In genomic region chr9:7805101-7805506, GRCm38 (mm10) we compare ENCODE assay signal across 13 mouse cellular contexts. TPM values are rescaled to one million over a fixed set of nuclear protein-coding genes. Genes with fewer than 3 reads are reported as not detected.
DNase-seq lines count a peak whose midpoint lies in the region; ATAC-seq and TF ChIP-seq lines count a peak whose summit lies in the region.
"Had no signal": no experiment of that assay in that cellular context is flagged by ENCODE, and none has a peak within 500 bp of the region (broad histone marks: within the 10 kb centered on the region; RNA-seq: fewer than 3 reads in every experiment).

No protein-coding gene starts in this region.

- 0 out of 2 replicates have a peak overlapping the region, but pooled peaks have one; percentile 34 for H3K4me2 ChIP-seq in heart, embryonic 13.5 days
- no peak overlapping the region; the same call in 1 of the 2 replicates for H3K4me2 ChIP-seq in heart, embryonic 11.5 days
- H3K4me2 ChIP-seq in intestine, postnatal 0 days (replicated peaks; ENCODE audit: low read depth): no peak overlapping the region
- H3K4me2 ChIP-seq: embryonic facial prominence, embryonic 13.5 days; heart, embryonic 15.5 days had no signal

- no peak overlapping the region for H3K4me3 ChIP-seq in heart, embryonic 13.5 days
- no peak overlapping the region for H3K4me3 ChIP-seq in heart, embryonic 11.5 days (ENCODE audit: low read depth, low read length)
- H3K4me3 ChIP-seq in ES-E14 (ENCODE audit: insufficient read depth in 1 of 2, low read depth in 1 of 2, low read length in 2 of 2, poor library complexity in 1 of 2, severe bottlenecking in 1 of 2): peak overlapping the region; percentile 53 to 59
- H3K4me3 ChIP-seq in intestine, postnatal 0 days (ENCODE audit: low read depth, low read length): no peak overlapping the region
- H3K4me3 ChIP-seq: embryonic facial prominence, embryonic 13.5 days; heart, embryonic 15.5 days had no signal

- WGBS in heart, embryonic 13.5 days: 52% methylated on average over 5 of the region's 5 CpGs
- 61% methylated on average over 3 of the region's 5 CpGs for WGBS in heart, embryonic 11.5 days (ENCODE audit: insufficient replicate concordance)
- 84% methylated on average over 3 of the region's 5 CpGs for WGBS in intestine, postnatal 0 days

- in situ Hi-C loops in ES-E14 (cut with MboI; ENCODE audit: low sequenced_read_pairs in 2 of 2, unreplicated experiment in 2 of 2): no loop called here

- peak; percentile 46 for DNase-seq in CD4-positive helper T cell, adult 2 months (ENCODE audit: low read depth, low spot score)
- DNase-seq in ES-E14 (ENCODE audit: low read depth, low spot score): peak; percentile 50
- DNase-seq in cerebellum, adult 11-12 months: no peak
- DNase-seq in urinary bladder, adult 18-20 months (ENCODE audit: low spot score in 2 of 2): no peak
- DNase-seq in ovary, postnatal 14 days (ENCODE audit: low spot score): no peak
- DNase-seq: cerebellum, adult 9-11 months; kidney, postnatal 4 days; retina, postnatal 1 day had no signal

- no peaks in the 10 kb centered on the region for H3K36me3 ChIP-seq in heart, embryonic 13.5 days
- H3K36me3 ChIP-seq in heart, embryonic 11.5 days (ENCODE audit: control insufficient read depth, insufficient read depth, low read length): no peaks in the 10 kb centered on the region
- no peaks in the 10 kb centered on the region for H3K36me3 ChIP-seq in ES-E14 (ENCODE audit: control insufficient read depth, insufficient read depth, low read length, poor library complexity, severe bottlenecking)
- no peaks in the 10 kb centered on the region for H3K36me3 ChIP-seq in intestine, postnatal 0 days (ENCODE audit: control insufficient read depth, insufficient read depth)
- H3K36me3 ChIP-seq: embryonic facial prominence, embryonic 13.5 days; heart, embryonic 15.5 days had no signal

- H3K27ac ChIP-seq in heart, embryonic 13.5 days (replicated peaks): no peak overlapping the region
- H3K27ac ChIP-seq in heart, embryonic 11.5 days (ENCODE audit: low read depth, low read length): no peak overlapping the region
- peak overlapping the region; percentile 93; the same call in 1 of the 2 replicates for H3K27ac ChIP-seq in ES-E14 (ENCODE audit: insufficient read depth, low read depth, low read length, poor library complexity, severe bottlenecking)
- H3K27ac ChIP-seq in intestine, postnatal 0 days (ENCODE audit: low read depth, low read length): no peak overlapping the region
- H3K27ac ChIP-seq: embryonic facial prominence, embryonic 13.5 days; heart, embryonic 15.5 days had no signal

- H3K9me3 ChIP-seq in heart, embryonic 13.5 days: no peaks in the 10 kb centered on the region
- no peaks in the 10 kb centered on the region for H3K9me3 ChIP-seq in heart, embryonic 11.5 days (replicated peaks; ENCODE audit: control insufficient read depth, low read length)
- H3K9me3 ChIP-seq in ES-E14 (ENCODE audit: control insufficient read depth, insufficient read depth, low read depth, low read length): no peaks in the 10 kb centered on the region
- H3K9me3 ChIP-seq in intestine, postnatal 0 days (ENCODE audit: control insufficient read depth): no peaks in the 10 kb centered on the region
- H3K9me3 ChIP-seq: embryonic facial prominence, embryonic 13.5 days; heart, embryonic 15.5 days had no signal

- TF ChIP-seq CTCF in intestine, postnatal 0 days (IDR thresholded peaks at IDR 0.05; ENCODE audit: low read depth): no peak

- ATAC-seq in heart, embryonic 13.5 days (ENCODE audit: extremely low read depth, insufficient number of reproducible peaks, low FRiP score, low TSS enrichment): no peak
- no peak for ATAC-seq in heart, embryonic 11.5 days (replicated peaks; ENCODE audit: insufficient number of reproducible peaks, low FRiP score, low TSS enrichment)
- ATAC-seq in intestine, postnatal 0 days: peak; percentile 45

- H3K27me3 ChIP-seq in heart, embryonic 13.5 days (replicated peaks): no peaks in the 10 kb centered on the region
- H3K27me3 ChIP-seq in heart, embryonic 11.5 days (ENCODE audit: control insufficient read depth, insufficient read depth, low read length): no peaks in the 10 kb centered on the region
- no peaks in the 10 kb centered on the region for H3K27me3 ChIP-seq in intestine, postnatal 0 days (replicated peaks; ENCODE audit: control insufficient read depth, insufficient read depth, low read length)
- H3K27me3 ChIP-seq: embryonic facial prominence, embryonic 13.5 days; heart, embryonic 15.5 days had no signal

- no peaks in the 10 kb centered on the region for H3K4me1 ChIP-seq in heart, embryonic 13.5 days
- no peaks in the 10 kb centered on the region for H3K4me1 ChIP-seq in heart, embryonic 11.5 days (ENCODE audit: control insufficient read depth, insufficient read depth, low read length)
- peaks cover 0 to 3% of the 10 kb centered on the region in 2 experiments; a peak in 1 of 4 replicates for H3K4me1 ChIP-seq in ES-E14 (ENCODE audit: control insufficient read depth in 2 of 2, insufficient read depth in 2 of 2, low read length in 2 of 2, poor library complexity in 1 of 2)
- H3K4me1 ChIP-seq in intestine, postnatal 0 days (replicated peaks; ENCODE audit: control insufficient read depth, insufficient read depth, low read length): no peaks in the 10 kb centered on the region
- H3K4me1 ChIP-seq: embryonic facial prominence, embryonic 13.5 days; heart, embryonic 15.5 days had no signal

- no peak overlapping the region for H3K9ac ChIP-seq in heart, embryonic 13.5 days
- H3K9ac ChIP-seq in heart, embryonic 11.5 days (ENCODE audit: low read depth, low read length): no peak overlapping the region
- peak overlapping the region; percentile 78 for H3K9ac ChIP-seq in ES-E14 (ENCODE audit: insufficient read depth, low read depth, low read length, poor library complexity, severe bottlenecking)
- H3K9ac ChIP-seq in intestine, postnatal 0 days (ENCODE audit: low read depth, low read length): no peak overlapping the region
- H3K9ac ChIP-seq: embryonic facial prominence, embryonic 13.5 days; heart, embryonic 15.5 days had no signal

TF ChIP-seq in ES-E14, 5 proteins besides CTCF, POLR2A, EP300 and RAD21:
- TF ChIP-seq MAFK (IDR thresholded peaks at IDR 0.05; ENCODE audit: insufficient read depth, low read depth, low read length) (no peak), ZC3H11A (IDR thresholded peaks at IDR 0.05; ENCODE audit: borderline replicate concordance, low read depth, low read length) (no peak), HCFC1 (IDR thresholded peaks at IDR 0.05; ENCODE audit: borderline replicate concordance, insufficient read depth, low read length) (no peak), CHD2 (IDR thresholded peaks at IDR 0.05; ENCODE audit: low read depth, low read length) (no peak), ZNF384 (IDR thresholded peaks at IDR 0.05; ENCODE audit: low read depth, low read length) (no peak)

RNA-seq across cellular contexts. Expression of gene Birc2, which starts 31.8 kb away (rescaled TPM):
- polyA plus RNA-seq in heart, embryonic 13.5 days (2015; fragmentation: Nextera tagmentation; extraction: Ambion mirVana): 21.6 and 22.7 TPM in 2 replicates
- 28.1 and 28.7 TPM in 2 replicates for polyA plus RNA-seq in heart, embryonic 11.5 days (2014; fragmentation: Nextera tagmentation; extraction: Ambion mirVana)
- 27.4 and 30.5 TPM in 2 replicates for total RNA-seq in ES-E14 (2012; rRNA removed)
- polyA plus RNA-seq in intestine, postnatal 0 days (2015; fragmentation: Nextera tagmentation; extraction: Ambion mirVana): 18.4 and 18.5 TPM in 2 replicates

RNA-seq across cellular contexts. Expression of gene Tmem123, which starts 41.3 kb away (rescaled TPM):
- polyA plus RNA-seq in heart, embryonic 13.5 days (2015; fragmentation: Nextera tagmentation; extraction: Ambion mirVana): 84.2 and 90.9 TPM in 2 replicates
- polyA plus RNA-seq in heart, embryonic 11.5 days (2014; fragmentation: Nextera tagmentation; extraction: Ambion mirVana): 131 and 134 TPM in 2 replicates
- total RNA-seq in ES-E14 (2012; rRNA removed): 23.6 and 27.5 TPM in 2 replicates
- polyA plus RNA-seq in intestine, postnatal 0 days (2015; fragmentation: Nextera tagmentation; extraction: Ambion mirVana): 32.8 and 36.5 TPM in 2 replicates

Comparison
In these comparisons a context has a peak if more than half of its experiments do, and no peak if none do; other contexts are left out.
1. H3K4me3 ChIP-seq: peak in ES-E14 (2 of 2); none in heart, embryonic 13.5 days (single experiment), heart, embryonic 11.5 days (single experiment) and intestine, postnatal 0 days (single experiment).
2. DNase-seq: peak in CD4-positive helper T cell, adult 2 months (single experiment) and ES-E14 (single experiment); none in cerebellum, adult 11-12 months (single experiment), urinary bladder, adult 18-20 months (0 of 2) and ovary, postnatal 14 days (single experiment).